Mouse (Mus musculus) forebrain, embryonic 14.5 days (tissue): ENCODE measurements around the gene Emc8. TPM values are rescaled to one million over a fixed set of nuclear protein-coding genes. Genes with fewer than 3 reads are reported as not detected.

ENCODE experiments used
- ATAC-seq: fragments of 200-750 bp; cut with Nextera tagmentation; 2 replicates; pipeline ENCODE4 v1.8.0; 2017; ENCODE audit warnings: mild to moderate bottlenecking, moderate library complexity
- DNase-seq: peaks from one replicate; pipeline ENCODE4 v3.0.0-alpha.2; 2015; ENCODE audit warnings: low spot score
- H3K27ac ChIP-seq: fragments of 300-500 bp; sonication (generic); 2 replicates; pipeline ENCODE4 v1.5.1; 2014; ENCODE audit warnings: low read depth, mild to moderate bottlenecking, control low read depth, low read length, moderate library complexity
- H3K27me3 ChIP-seq: fragments of 300-500 bp; sonication (generic); replicated peaks from 2 replicates; pipeline ENCODE4 v1.6.1; 2014; ENCODE audit warnings: low read length, control low read depth, mixed read lengths; ENCODE audit not compliant: control insufficient read depth, insufficient read depth
- H3K36me3 ChIP-seq: fragments of 300-500 bp; sonication (generic); 2 replicates; pipeline ENCODE4 v1.6.1; 2014; ENCODE audit warnings: low read length, control low read depth; ENCODE audit not compliant: control insufficient read depth, insufficient read depth
- H3K4me1 ChIP-seq: fragments of 300-500 bp; sonication (generic); 2 replicates; pipeline ENCODE4 v1.6.1; 2014; ENCODE audit warnings: antibody characterized with exemption, low read length, control low read depth; ENCODE audit not compliant: control insufficient read depth, insufficient read depth
- H3K4me2 ChIP-seq: fragments of 300-500 bp; sonication (generic); 2 replicates; pipeline ENCODE4 v1.6.1; 2014; ENCODE audit warnings: mild to moderate bottlenecking, control low read depth, low read length
- H3K4me3 ChIP-seq: fragments of 300-500 bp; sonication (generic); 2 replicates; pipeline ENCODE4 v1.5.1; 2014; ENCODE audit warnings: low read depth, low read length, control low read depth
- H3K9ac ChIP-seq: fragments of 300-500 bp; sonication (generic); 2 replicates; pipeline ENCODE4 v1.6.1; 2014; ENCODE audit warnings: mild to moderate bottlenecking, low read length, control low read depth, moderate library complexity
- H3K9me3 ChIP-seq: fragments of 300-500 bp; sonication (generic); replicated peaks from 2 replicates; pipeline ENCODE4 v1.6.1; 2016; ENCODE audit warnings: low read length, control low read depth, mixed read lengths; ENCODE audit not compliant: control insufficient read depth
- WGBS: fragments of 180-500 bp; shearing (Covaris S2); extraction: QIAGEN DNeasy Blood & Tissue Kit; methylation state at CpG from one replicate; pipeline ENCODE4 v1.1.7; 2014; 5-methylcytosine and 5-hydroxymethylcytosine counted together
- polyA plus RNA-seq: library from polyadenylated mRNA; unstranded; fragments of >200 nt; fragmentation: Nextera tagmentation; extraction: Ambion mirVana; gene quantifications from 2 replicates; pipeline ENCODE4 v1.2.1, GENCODE M21; 2014

Gene Emc8
- 193 and 216 TPM in 2 replicates for polyA plus RNA-seq

DNA sequence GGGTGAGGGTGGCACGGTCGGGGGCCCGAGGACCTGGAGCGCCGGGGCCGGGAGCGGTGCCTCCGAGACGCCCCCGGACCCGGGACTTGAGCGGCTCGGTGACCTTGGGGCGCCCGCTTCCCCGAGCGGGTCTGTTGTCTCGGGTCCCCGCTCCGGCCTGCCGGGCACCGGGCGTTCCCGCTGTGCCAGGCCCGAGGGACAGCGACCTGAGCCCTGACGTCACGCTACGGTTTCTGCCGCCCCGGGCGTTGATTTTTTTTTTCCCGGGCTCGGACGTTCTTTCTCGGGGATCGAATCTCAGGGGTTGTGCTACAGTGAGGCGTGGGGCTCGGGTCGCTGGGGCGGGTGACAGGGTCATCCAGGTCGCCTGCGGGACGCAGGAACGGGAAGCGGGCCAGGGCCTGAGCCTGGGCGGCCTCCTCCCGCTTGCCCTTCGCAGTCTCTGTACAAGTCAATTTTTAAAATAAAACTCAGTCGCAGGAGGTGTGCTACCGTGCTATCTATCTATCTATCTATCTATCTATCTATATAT is at the start of gene Emc8:
Gene Emc8 (minus strand): TSS at position 200 of the 532 bp plus-strand sequence.
- DNase-seq (no peak), ATAC-seq (no peak)
- Histone ChIP-seq H3K4me3 (peak within 1 kb of the TSS; percentile 94), H3K9ac (peak within 1 kb of the TSS; percentile 97), H3K27ac (peak within 1 kb of the TSS; percentile 79), H3K4me2 (peak within 1 kb of the TSS; percentile 88), H3K4me1 (peaks cover 18% of the 10 kb centered on the region), H3K27me3 (no peaks in the 10 kb centered on the region), H3K9me3 (no peaks in the 10 kb centered on the region), H3K36me3 (peaks cover 36% of the 10 kb centered on the region)
- WGBS = 1% methylated on average over 33 of the region's 51 CpGs

DNA sequence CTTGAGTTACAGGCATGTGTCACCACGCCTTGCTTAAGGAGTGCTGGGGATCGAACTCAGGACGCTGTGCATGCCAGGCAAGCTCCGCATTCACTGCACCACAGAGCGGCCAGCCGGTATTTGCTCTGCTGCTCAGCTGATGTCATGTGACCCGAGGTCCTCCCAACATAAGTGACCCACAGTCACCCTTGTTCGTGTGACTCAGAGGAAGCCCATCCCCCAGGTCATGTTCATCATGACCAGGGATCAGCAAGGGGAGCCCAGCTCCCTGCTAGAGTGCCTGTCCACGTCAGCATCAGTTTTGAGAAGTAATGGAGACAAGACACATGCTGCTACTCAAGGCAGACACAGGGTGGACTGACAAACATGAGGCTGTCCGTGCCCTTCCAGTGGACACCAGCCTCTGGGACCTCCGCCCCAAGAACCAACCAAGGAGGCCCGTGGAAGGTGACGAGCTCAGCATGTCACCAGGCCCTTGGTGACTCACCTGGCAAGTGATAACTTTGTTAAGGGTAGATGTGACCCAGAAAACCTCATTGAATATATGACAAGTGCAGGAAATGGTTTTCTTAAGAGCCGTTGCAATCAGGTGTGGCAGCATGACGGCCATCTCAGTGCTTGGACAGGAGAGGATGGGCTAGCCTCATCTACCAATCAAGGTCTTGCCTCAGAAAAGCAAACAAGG is 47.8 kb upstream of the Emc8 start:
- DNase-seq = no peak
- Histone ChIP-seq H3K36me3 (no peaks in the 10 kb centered on the region), H3K4me2 (no peak overlapping the region), H3K27me3 (no peaks in the 10 kb centered on the region), H3K27ac (no peak overlapping the region), H3K9me3 (no peaks in the 10 kb centered on the region), H3K4me3 (no peak overlapping the region), H3K9ac (no peak overlapping the region), H3K4me1 (no peaks in the 10 kb centered on the region)
- 82% methylated on average over 15 of the region's 15 CpGs for WGBS
- no peak for ATAC-seq

DNA sequence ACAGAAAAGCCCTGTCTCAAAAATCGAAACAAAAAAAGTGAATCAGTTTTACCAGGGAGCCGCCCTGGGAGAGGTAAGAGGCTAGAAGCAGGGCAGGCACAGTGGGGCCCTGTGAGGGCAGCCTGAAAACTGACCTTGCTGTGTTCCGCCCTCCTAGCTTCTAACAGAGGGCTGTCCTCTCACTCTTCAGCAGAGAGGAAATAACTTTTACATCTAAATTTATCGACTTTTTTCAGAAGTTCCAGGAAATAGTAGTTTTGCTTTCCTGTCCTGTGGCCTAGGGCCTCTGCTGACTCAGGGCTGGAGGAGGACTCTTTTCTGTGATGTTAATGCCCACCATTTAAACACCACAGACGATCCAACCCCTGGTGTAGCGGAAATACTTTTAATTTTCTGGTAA is 46.8 kb upstream of the Emc8 start:
- Histone ChIP-seq H3K36me3 (no peaks in the 10 kb centered on the region), H3K9ac (no peak overlapping the region), H3K4me1 (no peaks in the 10 kb centered on the region), H3K27me3 (no peaks in the 10 kb centered on the region), H3K4me3 (no peak overlapping the region), H3K27ac (no peak overlapping the region), H3K9me3 (no peaks in the 10 kb centered on the region), H3K4me2 (no peak overlapping the region)
- ATAC-seq (no peak), DNase-seq (no peak)
- 83% methylated on average over 6 of the region's 6 CpGs for WGBS

DNA sequence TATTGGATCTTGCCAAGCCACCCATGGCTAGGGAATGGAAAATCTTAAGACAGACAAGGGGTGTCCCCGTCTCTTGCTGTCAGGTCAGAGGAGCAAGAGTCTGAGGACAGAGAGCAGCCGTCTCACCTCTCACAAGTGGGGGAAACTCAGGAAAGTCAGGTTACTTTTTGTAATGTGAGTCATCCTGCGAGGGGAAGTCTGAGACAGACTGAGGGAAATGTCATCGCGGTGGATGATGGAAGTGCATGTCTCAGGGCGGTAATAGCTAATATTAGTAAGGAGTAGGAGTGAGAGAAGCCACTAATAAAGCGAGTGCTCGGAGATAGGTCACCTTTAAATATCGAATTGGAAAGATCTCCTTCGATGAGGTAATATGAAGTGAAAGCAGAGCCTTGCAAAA is 40.8 kb upstream of the Emc8 start:
- Histone ChIP-seq H3K4me2 (no peak overlapping the region), H3K36me3 (no peaks in the 10 kb centered on the region), H3K4me3 (no peak overlapping the region), H3K27ac (no peak overlapping the region), H3K9me3 (no peaks in the 10 kb centered on the region), H3K4me1 (no peaks in the 10 kb centered on the region), H3K27me3 (no peaks in the 10 kb centered on the region), H3K9ac (no peak overlapping the region)
- ATAC-seq = no peak
- no peak for DNase-seq
- WGBS = 86% methylated on average over 10 of the region's 10 CpGs

DNA sequence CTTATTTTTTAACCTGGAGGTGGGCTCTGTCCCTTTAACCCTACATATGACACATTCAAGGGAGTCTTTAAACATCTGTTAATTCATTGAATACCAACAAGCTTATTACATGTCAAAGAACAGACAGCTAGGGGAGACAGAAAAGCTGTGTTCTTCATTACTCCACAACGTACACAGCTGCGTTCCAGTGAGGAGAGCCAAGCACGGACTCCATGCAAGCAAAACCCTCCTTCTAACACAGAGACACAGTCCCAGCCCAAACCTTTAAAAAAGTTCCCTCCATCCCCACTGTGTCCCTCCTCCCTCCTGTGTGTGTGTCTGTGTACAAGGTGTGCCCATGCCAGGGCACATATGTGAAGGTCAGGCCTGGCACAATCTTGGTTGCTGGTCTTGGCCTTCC is 37.8 kb upstream of the Emc8 start:
- no peak overlapping the region for H3K9ac ChIP-seq
- WGBS = 85% methylated on average over 3 of the region's 3 CpGs
- no peaks in the 10 kb centered on the region for H3K4me1 ChIP-seq
- no peaks in the 10 kb centered on the region for H3K9me3 ChIP-seq
- H3K4me3 ChIP-seq = no peak overlapping the region
- DNase-seq = no peak
- no peak overlapping the region for H3K27ac ChIP-seq
- ATAC-seq = no peak
- no peaks in the 10 kb centered on the region for H3K36me3 ChIP-seq
- no peaks in the 10 kb centered on the region for H3K27me3 ChIP-seq
- no peak overlapping the region for H3K4me2 ChIP-seq

DNA sequence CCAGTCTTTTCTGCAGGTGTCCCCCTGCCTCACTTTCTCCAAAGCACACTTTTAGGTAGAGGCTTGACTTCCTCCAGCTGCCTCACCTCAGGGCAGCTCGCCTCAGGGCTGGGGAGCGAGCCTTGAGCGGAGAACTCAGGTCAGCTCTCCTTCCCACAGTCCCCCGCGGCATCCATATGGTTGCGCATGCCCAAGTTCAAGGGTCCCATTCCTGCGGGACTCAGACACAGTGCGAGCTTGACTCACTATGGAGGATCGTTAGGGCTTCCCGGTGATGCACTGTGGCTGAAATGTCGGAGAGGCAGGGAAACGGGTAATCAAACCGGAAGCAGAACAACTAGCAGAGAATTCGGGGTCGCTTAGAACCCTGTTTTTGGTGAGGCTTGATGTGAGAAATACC is 36.8 kb upstream of the Emc8 start:
- H3K9me3 ChIP-seq = no peaks in the 10 kb centered on the region
- H3K4me1 ChIP-seq = no peaks in the 10 kb centered on the region
- no peak overlapping the region for H3K4me2 ChIP-seq
- H3K9ac ChIP-seq = no peak overlapping the region
- DNase-seq = no peak
- no peaks in the 10 kb centered on the region for H3K36me3 ChIP-seq
- no peak overlapping the region for H3K27ac ChIP-seq
- 82% methylated on average over 15 of the region's 15 CpGs for WGBS
- no peaks in the 10 kb centered on the region for H3K27me3 ChIP-seq
- no peak for ATAC-seq
- no peak overlapping the region for H3K4me3 ChIP-seq

DNA sequence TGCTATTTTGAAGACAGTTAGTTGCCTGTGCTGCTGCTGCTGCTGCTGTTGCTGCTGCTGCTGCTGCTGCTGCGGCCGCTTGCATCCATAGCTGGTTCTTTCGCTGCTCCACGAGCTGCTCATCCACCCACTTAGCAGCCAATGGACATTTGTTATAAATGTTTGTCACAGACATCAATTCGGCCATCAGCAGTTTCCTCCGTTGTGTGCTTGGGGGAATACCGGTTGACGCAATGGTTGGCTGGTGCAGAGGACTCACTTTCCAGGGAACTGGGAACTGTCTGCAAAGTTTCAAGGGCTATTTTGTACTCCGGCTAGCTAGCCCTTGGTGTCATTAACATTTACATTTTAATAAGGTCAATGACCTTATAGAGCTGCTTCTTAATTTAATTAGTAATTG is 35.8 kb upstream of the Emc8 start:
- no peak overlapping the region for H3K4me2 ChIP-seq
- ATAC-seq (no peak), DNase-seq (no peak)
- H3K27ac ChIP-seq = no peak overlapping the region
- WGBS = 85% methylated on average over 9 of the region's 9 CpGs
- no peaks in the 10 kb centered on the region for H3K36me3 ChIP-seq
- no peaks in the 10 kb centered on the region for H3K27me3 ChIP-seq
- H3K4me3 ChIP-seq = no peak overlapping the region
- no peaks in the 10 kb centered on the region for H3K9me3 ChIP-seq
- no peak overlapping the region for H3K9ac ChIP-seq
- H3K4me1 ChIP-seq = no peaks in the 10 kb centered on the region

DNA sequence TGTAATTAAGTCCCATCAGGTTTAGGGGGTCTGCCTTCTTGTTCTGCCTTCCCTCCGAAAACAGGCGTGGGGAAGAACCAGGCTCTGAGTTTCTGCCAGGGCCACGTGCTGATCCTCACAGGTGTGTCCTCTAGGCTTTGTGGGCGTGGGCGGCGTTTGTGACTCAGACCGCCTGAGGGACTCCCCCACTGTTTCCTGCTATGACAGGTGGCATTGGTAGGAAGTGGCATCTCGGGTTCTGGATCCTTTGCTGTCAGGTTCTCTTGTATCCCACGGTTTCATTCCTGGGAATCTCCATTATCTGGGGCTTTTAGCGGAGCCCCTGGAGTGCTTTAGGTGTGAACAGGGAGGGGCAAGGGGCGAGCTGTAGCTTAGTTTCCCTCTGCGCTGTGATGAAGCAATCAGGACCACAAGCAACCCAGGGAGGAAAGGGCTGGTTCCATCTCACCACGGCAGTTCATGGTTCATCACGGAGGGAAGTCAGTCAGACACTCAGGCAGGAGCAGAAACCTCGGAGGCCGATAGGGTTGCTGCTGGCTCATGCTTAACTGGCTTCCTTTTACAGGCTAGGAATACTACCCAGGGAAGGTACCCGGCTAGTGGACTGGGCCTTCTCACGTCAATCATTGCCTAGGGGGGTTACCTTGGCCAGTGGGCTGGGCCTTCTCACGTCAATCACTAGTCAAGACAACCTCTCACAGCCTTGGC is 33.5 kb upstream of the Emc8 start:
- Histone ChIP-seq H3K4me1 (no peaks in the 10 kb centered on the region), H3K4me3 (no peak overlapping the region), H3K9me3 (no peaks in the 10 kb centered on the region), H3K27me3 (no peaks in the 10 kb centered on the region), H3K9ac (no peak overlapping the region), H3K36me3 (no peaks in the 10 kb centered on the region), H3K27ac (no peak overlapping the region), H3K4me2 (no peak overlapping the region)
- WGBS = 73% methylated on average over 19 of the region's 19 CpGs
- no peak for ATAC-seq
- DNase-seq = no peak

DNA sequence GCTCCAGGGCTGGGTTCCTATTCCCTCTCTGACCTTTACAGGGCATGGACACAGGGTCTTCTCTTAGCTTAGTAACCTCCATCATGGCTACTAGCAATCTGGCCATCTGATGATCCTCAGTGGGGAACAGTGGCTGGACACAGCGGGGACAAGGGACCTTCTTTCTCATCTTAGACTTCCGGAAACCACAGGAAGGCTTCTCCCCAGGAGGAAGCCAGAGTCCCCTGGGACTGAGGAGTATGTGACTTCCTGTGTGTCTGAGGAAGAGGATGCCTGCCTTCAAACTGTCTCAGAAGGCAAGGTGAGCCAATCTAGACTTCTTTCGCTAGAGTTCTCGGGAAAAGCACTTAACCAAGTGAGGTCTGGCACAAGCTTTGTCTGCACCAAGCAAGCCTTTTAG is 31.7 kb upstream of the Emc8 start:
- no peaks in the 10 kb centered on the region for H3K4me1 ChIP-seq
- WGBS = 88% methylated on average over 4 of the region's 4 CpGs
- no peaks in the 10 kb centered on the region for H3K36me3 ChIP-seq
- H3K27me3 ChIP-seq = no peaks in the 10 kb centered on the region
- no peak overlapping the region for H3K27ac ChIP-seq
- ATAC-seq (no peak), DNase-seq (no peak)
- H3K4me3 ChIP-seq = no peak overlapping the region
- no peak overlapping the region for H3K9ac ChIP-seq
- H3K4me2 ChIP-seq = no peak overlapping the region
- no peaks in the 10 kb centered on the region for H3K9me3 ChIP-seq
